Mouse (Mus musculus) left cerebral cortex, adult 2 months (tissue): ENCODE measurements around the gene Mxi1. TPM values are rescaled to one million over a fixed set of nuclear protein-coding genes. Genes with fewer than 3 reads are reported as not detected.

Source experiments
- DNase-seq, 2 experiments: peaks; one replicate each; pipeline ENCODE4 v3.0.0; 2021 to 2022; ENCODE audit warnings: low spot score in 2 of 2, mixed read lengths in 1 of 2; ENCODE audit errors: extremely low spot score in 1 of 2
- H3K27ac ChIP-seq: fragments of 200-600 bp; 2 replicates; pipeline ENCODE4 v1.8.1; 2022
- H3K4me3 ChIP-seq: fragments of 200-600 bp; 2 replicates; pipeline ENCODE4 v1.8.1; 2022
- CTCF ChIP-seq: fragments of 200-600 bp; IDR thresholded peaks from 2 replicates; pipeline ENCODE4 v1.8.1; 2022; ENCODE audit warnings: antibody characterized with exemption, mild to moderate bottlenecking, moderate library complexity
- intact Hi-C: fragments of 180-260 bp; cut with DNase I; formaldehyde crosslinking; loops from one replicate; pipeline ENCODE4 v1.15.1; 2025
- total RNA-seq, 2 experiments: library from RNA; stranded (reverse); gene quantifications; 2 replicates each; pipeline ENCODE4 v1.2.3; 2021

Mxi1 gene
- total RNA-seq, 2 experiments from 2014 or later, result 85.3 to 89.6 TPM

GRCm38 (mm10) chr19:53331882-53332500, 21.7 kb downstream of the Mxi1 start:
- Histone ChIP-seq H3K27ac (no peak overlapping the region), H3K4me3 (no peak overlapping the region)
- intact Hi-C loops, result loop anchor here (2.0 kb wide), 1 partner anchor 21 kb away; no protein-coding TSS in a partner anchor
- DNase-seq, result no peak
- no peak for TF ChIP-seq CTCF

- intact Hi-C loops, result no loop called here
- no peak overlapping the region for H3K4me3 ChIP-seq
- H3K27ac ChIP-seq, result no peak overlapping the region
- no peak for TF ChIP-seq CTCF
- no peak for DNase-seq
These were observed 23.4 kb downstream of the Mxi1 start for GRCm38 (mm10) chr19:53333730-53334129.

- no peak overlapping the region for H3K4me3 ChIP-seq
- TF ChIP-seq CTCF, result no peak
- intact Hi-C loops, result no loop called here
These were observed 24.9 kb downstream of the Mxi1 start for GRCm38 (mm10) chr19:53335241-53335640.

GRCm38 (mm10) chr19:53340423-53340822, 30.1 kb downstream of the Mxi1 start:
- no peak for TF ChIP-seq CTCF
- Histone ChIP-seq H3K27ac (no peak overlapping the region), H3K4me3 (no peak overlapping the region)
- no peak for DNase-seq
- intact Hi-C loops, result no loop called here

More at GRCm38 (mm10) chr19:53335241-53335640, 24.9 kb downstream of the Mxi1 start:
- no peak for DNase-seq
- no peak overlapping the region for H3K27ac ChIP-seq

- no peak for TF ChIP-seq CTCF
- H3K27ac ChIP-seq, result no peak overlapping the region
- intact Hi-C loops, result no loop called here
These were observed 33.0 kb downstream of the Mxi1 start for GRCm38 (mm10) chr19:53343174-53343881.

GRCm38 (mm10) chr19:53344062-53344461, 33.7 kb downstream of the Mxi1 start:
- no peak for DNase-seq
- no peak for TF ChIP-seq CTCF
- Histone ChIP-seq H3K4me3 (no peak overlapping the region), H3K27ac (no peak overlapping the region)
- intact Hi-C loops, result no loop called here

More at GRCm38 (mm10) chr19:53343174-53343881, 33.0 kb downstream of the Mxi1 start:
- no peak overlapping the region for H3K4me3 ChIP-seq
- DNase-seq, result no peak

GRCm38 (mm10) chr19:53345766-53346165, 35.4 kb downstream of the Mxi1 start:
- DNase-seq, result no peak
- Histone ChIP-seq H3K4me3 (no peak overlapping the region), H3K27ac (no peak overlapping the region)
- intact Hi-C loops, result no loop called here
- no peak for TF ChIP-seq CTCF

GRCm38 (mm10) chr19:53353864-53354263, 43.5 kb downstream of the Mxi1 start:
- intact Hi-C loops, result loop anchor here (1.0 to 2.0 kb wide), 3 partner anchors 11 to 41 kb away; no protein-coding TSS in a partner anchor
- no peak for DNase-seq
- TF ChIP-seq CTCF, result no peak
- H3K27ac ChIP-seq, result peak overlapping the region; percentile 86
- H3K4me3 ChIP-seq, result no peak overlapping the region

- H3K27ac ChIP-seq, result peak overlapping the region; percentile 22; the same call in 1 of the 2 replicates
- intact Hi-C loops, result loop anchor here (2.0 kb wide), 1 partner anchor 42 kb away; no protein-coding TSS in a partner anchor
- TF ChIP-seq CTCF, result no peak
These were observed 44.1 kb downstream of the Mxi1 start for GRCm38 (mm10) chr19:53354271-53355000.

GRCm38 (mm10) chr19:53355065-53355464, 44.7 kb downstream of the Mxi1 start:
- H3K27ac ChIP-seq, result peak overlapping the region; percentile 38
- no peak for TF ChIP-seq CTCF
- no peak overlapping the region for H3K4me3 ChIP-seq
- peak in 1 of 2 experiments; percentile 63 for DNase-seq
- intact Hi-C loops, result loop anchor here (2.0 kb wide), 1 partner anchor 42 kb away; no protein-coding TSS in a partner anchor

More at GRCm38 (mm10) chr19:53354271-53355000, 44.1 kb downstream of the Mxi1 start:
- no peak for DNase-seq
- no peak overlapping the region for H3K4me3 ChIP-seq

GRCm38 (mm10) chr19:53359160-53360033, 49.1 kb downstream of the Mxi1 start:
- intact Hi-C loops, result no loop called here
- DNase-seq, result no peak
- Histone ChIP-seq H3K27ac (peak overlapping the region; percentile 87), H3K4me3 (0 out of 2 replicates have a peak overlapping the region, but pooled peaks have one; percentile 3)
- no peak for TF ChIP-seq CTCF
